Mouse (Mus musculus): Measurements from ENCODE around the gene Nt5dc3. TPM values are rescaled to one million over a fixed set of nuclear protein-coding genes. Genes with fewer than 3 reads are reported as not detected.

Nt5dc3 gene
- polyA plus RNA-seq, 1 experiment: 13.7 TPM

DNA sequence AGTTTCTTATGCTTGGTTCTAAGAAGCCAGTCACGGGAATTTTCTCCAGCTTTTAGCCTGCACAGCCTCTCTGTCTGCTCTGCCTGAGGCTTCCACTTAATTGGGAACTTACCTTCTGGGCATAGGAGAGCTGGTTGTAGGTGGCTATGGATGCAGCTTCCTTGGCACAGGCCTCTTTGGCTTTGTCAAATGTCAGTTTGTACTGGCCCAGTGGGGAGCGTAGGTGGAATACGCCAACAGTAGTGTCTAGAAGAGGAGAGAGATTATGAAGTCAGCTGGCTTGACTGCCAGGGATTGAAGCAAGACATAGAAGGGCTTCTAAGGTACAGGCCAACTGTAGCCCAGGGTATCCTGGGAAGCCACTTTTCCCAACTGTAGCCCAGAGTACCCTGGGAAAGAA is 74.6 kb downstream of the Nt5dc3 start:
- H3K27me3 ChIP-seq (ENCODE audit: control insufficient read depth, insufficient read depth, insufficient read length): no peaks in the 10 kb centered on the region
- no peak for TF ChIP-seq FOSL1 (IDR thresholded peaks at IDR 0.05; ENCODE audit: insufficient read depth, low read length, poor library complexity, severe bottlenecking)
- TF ChIP-seq CTCF (IDR thresholded peaks at IDR 0.05; ENCODE audit: control insufficient read depth, insufficient read depth, insufficient read length): no peak
- TF ChIP-seq MAX (IDR thresholded peaks at IDR 0.05): no peak
- TF ChIP-seq USF1 (IDR thresholded peaks at IDR 0.05; ENCODE audit: low read depth): no peak
- TF ChIP-seq MYOG (IDR thresholded peaks at IDR 0.05; ENCODE audit: control insufficient read depth, extremely low read depth, insufficient read length): no peak
- no peak for TF ChIP-seq CEBPB (IDR thresholded peaks at IDR 0.05; ENCODE audit: low read depth)
- TF ChIP-seq MYOD1 (IDR thresholded peaks at IDR 0.05; ENCODE audit: control insufficient read depth, insufficient read length, low read depth): no peak
- H3ac ChIP-seq (ENCODE audit: control insufficient read depth, insufficient read length, low read depth): no peak overlapping the region
- no peaks in the 10 kb centered on the region for H3K36me3 ChIP-seq (ENCODE audit: control insufficient read depth, insufficient read depth)
- no peaks in the 10 kb centered on the region for H3K79me2 ChIP-seq (ENCODE audit: control insufficient read depth, insufficient read depth)
- H3K4me3 ChIP-seq (ENCODE audit: insufficient read depth, poor library complexity, severe bottlenecking): no peak overlapping the region
- H3K79me3 ChIP-seq (ENCODE audit: low read depth): no peaks in the 10 kb centered on the region

GRCm38 (mm10) chr10:86860396-86860795 is 81.6 kb downstream of the Nt5dc3 start:
- no peak overlapping the region for H3ac ChIP-seq (ENCODE audit: control insufficient read depth, insufficient read length, low read depth)
- no peaks in the 10 kb centered on the region for H3K36me3 ChIP-seq (ENCODE audit: control insufficient read depth, insufficient read depth)
- no peaks in the 10 kb centered on the region for H3K27me3 ChIP-seq (ENCODE audit: control insufficient read depth, insufficient read depth, insufficient read length)
- H3K4me3 ChIP-seq (ENCODE audit: insufficient read depth, poor library complexity, severe bottlenecking): no peak overlapping the region
- TF ChIP-seq MAX (IDR thresholded peaks at IDR 0.05) (no peak), FOSL1 (IDR thresholded peaks at IDR 0.05; ENCODE audit: insufficient read depth, low read length, poor library complexity, severe bottlenecking) (no peak), MYOD1 (IDR thresholded peaks at IDR 0.05; ENCODE audit: control insufficient read depth, insufficient read length, low read depth) (no peak), CTCF (IDR thresholded peaks at IDR 0.05; ENCODE audit: control insufficient read depth, insufficient read depth, insufficient read length) (no peak), CEBPB (IDR thresholded peaks at IDR 0.05; ENCODE audit: low read depth) (no peak), MYOG (IDR thresholded peaks at IDR 0.05; ENCODE audit: control insufficient read depth, extremely low read depth, insufficient read length) (no peak), USF1 (IDR thresholded peaks at IDR 0.05; ENCODE audit: low read depth) (no peak)
- no peaks in the 10 kb centered on the region for H3K79me2 ChIP-seq (ENCODE audit: control insufficient read depth, insufficient read depth)
- no peaks in the 10 kb centered on the region for H3K79me3 ChIP-seq (ENCODE audit: low read depth)

DNA sequence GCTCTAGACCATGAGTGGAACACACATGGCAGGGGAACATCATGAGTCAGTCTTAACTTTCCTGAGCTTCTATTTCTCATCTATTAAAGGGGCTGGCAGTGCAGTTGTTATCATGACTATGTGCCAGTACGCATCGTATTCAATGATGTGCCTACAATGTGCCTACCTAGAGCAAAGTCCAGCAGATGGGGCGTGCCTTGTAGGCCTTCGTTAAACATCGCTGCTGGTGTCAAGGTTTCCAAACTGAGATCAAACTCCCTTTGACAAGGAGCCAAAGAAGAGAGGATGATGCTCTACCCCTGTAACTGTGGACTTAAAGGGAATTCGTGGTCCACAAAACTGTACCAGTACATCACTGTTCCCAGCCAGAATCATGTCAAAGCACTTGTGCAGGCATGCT is 83.7 kb downstream of the Nt5dc3 start:
- H3K79me2 ChIP-seq (ENCODE audit: control insufficient read depth, insufficient read depth): no peaks in the 10 kb centered on the region

DNA sequence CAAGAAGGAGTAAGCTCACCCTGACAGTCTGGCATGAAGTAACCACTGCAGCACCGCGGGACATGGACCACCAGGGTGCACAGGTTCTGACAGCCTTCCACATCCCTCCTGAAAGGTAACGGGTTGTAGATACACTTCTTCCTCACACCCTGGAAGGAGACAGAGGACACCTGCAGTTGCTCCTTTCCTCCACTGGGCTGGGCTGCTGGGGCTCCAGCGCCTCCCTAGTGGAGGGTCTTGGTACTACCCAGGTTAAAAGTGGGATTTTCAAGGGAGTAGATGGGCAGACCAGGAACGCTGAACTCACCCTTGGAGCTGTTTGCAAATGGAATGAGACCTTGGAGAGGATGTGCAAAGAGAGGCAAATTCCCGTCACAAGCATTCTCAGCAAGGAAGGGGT is 84.6 kb downstream of the Nt5dc3 start:
- TF ChIP-seq USF1 (IDR thresholded peaks at IDR 0.05; ENCODE audit: low read depth) (no peak), CEBPB (IDR thresholded peaks at IDR 0.05; ENCODE audit: low read depth) (no peak), MYOD1 (IDR thresholded peaks at IDR 0.05; ENCODE audit: control insufficient read depth, insufficient read length, low read depth) (no peak), MYOG (IDR thresholded peaks at IDR 0.05; ENCODE audit: control insufficient read depth, extremely low read depth, insufficient read length) (no peak), FOSL1 (IDR thresholded peaks at IDR 0.05; ENCODE audit: insufficient read depth, low read length, poor library complexity, severe bottlenecking) (no peak), CTCF (IDR thresholded peaks at IDR 0.05; ENCODE audit: control insufficient read depth, insufficient read depth, insufficient read length) (no peak), MAX (IDR thresholded peaks at IDR 0.05) (no peak)
- Histone ChIP-seq H3K79me2 (ENCODE audit: control insufficient read depth, insufficient read depth) (no peaks in the 10 kb centered on the region), H3ac (ENCODE audit: control insufficient read depth, insufficient read length, low read depth) (no peak overlapping the region), H3K79me3 (ENCODE audit: low read depth) (no peaks in the 10 kb centered on the region), H3K36me3 (ENCODE audit: control insufficient read depth, insufficient read depth) (no peaks in the 10 kb centered on the region), H3K27me3 (ENCODE audit: control insufficient read depth, insufficient read depth, insufficient read length) (no peaks in the 10 kb centered on the region), H3K4me3 (ENCODE audit: insufficient read depth, poor library complexity, severe bottlenecking) (no peak overlapping the region)

More for the DNA sequence above, 83.7 kb downstream of the Nt5dc3 start:
- H3K79me3 ChIP-seq (ENCODE audit: low read depth): no peaks in the 10 kb centered on the region
- TF ChIP-seq MYOD1 (IDR thresholded peaks at IDR 0.05; ENCODE audit: control insufficient read depth, insufficient read length, low read depth): no peak
- no peak for TF ChIP-seq MAX (IDR thresholded peaks at IDR 0.05)
- TF ChIP-seq FOSL1 (IDR thresholded peaks at IDR 0.05; ENCODE audit: insufficient read depth, low read length, poor library complexity, severe bottlenecking): no peak
- no peak for TF ChIP-seq CEBPB (IDR thresholded peaks at IDR 0.05; ENCODE audit: low read depth)
- no peak for TF ChIP-seq CTCF (IDR thresholded peaks at IDR 0.05; ENCODE audit: control insufficient read depth, insufficient read depth, insufficient read length)
- no peak for TF ChIP-seq MYOG (IDR thresholded peaks at IDR 0.05; ENCODE audit: control insufficient read depth, extremely low read depth, insufficient read length)
- TF ChIP-seq USF1 (IDR thresholded peaks at IDR 0.05; ENCODE audit: low read depth): no peak
- no peak overlapping the region for H3K4me3 ChIP-seq (ENCODE audit: insufficient read depth, poor library complexity, severe bottlenecking)
- H3K27me3 ChIP-seq (ENCODE audit: control insufficient read depth, insufficient read depth, insufficient read length): no peaks in the 10 kb centered on the region
- H3ac ChIP-seq (ENCODE audit: control insufficient read depth, insufficient read length, low read depth): no peak overlapping the region
- H3K36me3 ChIP-seq (ENCODE audit: control insufficient read depth, insufficient read depth): no peaks in the 10 kb centered on the region

GRCm38 (mm10) chr10:86872121-86872520 is 93.3 kb downstream of the Nt5dc3 start:
- H3ac ChIP-seq (ENCODE audit: control insufficient read depth, insufficient read length, low read depth): no peak overlapping the region
- no peaks in the 10 kb centered on the region for H3K79me2 ChIP-seq (ENCODE audit: control insufficient read depth, insufficient read depth)
- TF ChIP-seq FOSL1 (IDR thresholded peaks at IDR 0.05; ENCODE audit: insufficient read depth, low read length, poor library complexity, severe bottlenecking): no peak
- no peak for TF ChIP-seq CTCF (IDR thresholded peaks at IDR 0.05; ENCODE audit: control insufficient read depth, insufficient read depth, insufficient read length)
- TF ChIP-seq USF1 (IDR thresholded peaks at IDR 0.05; ENCODE audit: low read depth): no peak
- no peak for TF ChIP-seq MAX (IDR thresholded peaks at IDR 0.05)
- no peak for TF ChIP-seq MYOD1 (IDR thresholded peaks at IDR 0.05; ENCODE audit: control insufficient read depth, insufficient read length, low read depth)
- no peak for TF ChIP-seq MYOG (IDR thresholded peaks at IDR 0.05; ENCODE audit: control insufficient read depth, extremely low read depth, insufficient read length)
- no peak for TF ChIP-seq CEBPB (IDR thresholded peaks at IDR 0.05; ENCODE audit: low read depth)
- H3K27me3 ChIP-seq (ENCODE audit: control insufficient read depth, insufficient read depth, insufficient read length): no peaks in the 10 kb centered on the region
- H3K4me3 ChIP-seq (ENCODE audit: insufficient read depth, poor library complexity, severe bottlenecking): no peak overlapping the region
- no peaks in the 10 kb centered on the region for H3K79me3 ChIP-seq (ENCODE audit: low read depth)
- H3K36me3 ChIP-seq (ENCODE audit: control insufficient read depth, insufficient read depth): no peaks in the 10 kb centered on the region

- H3ac ChIP-seq (ENCODE audit: control insufficient read depth, insufficient read length, low read depth): no peak overlapping the region
- no peaks in the 10 kb centered on the region for H3K79me3 ChIP-seq (ENCODE audit: low read depth)
- TF ChIP-seq FOSL1 (IDR thresholded peaks at IDR 0.05; ENCODE audit: insufficient read depth, low read length, poor library complexity, severe bottlenecking) (no peak), CTCF (IDR thresholded peaks at IDR 0.05; ENCODE audit: control insufficient read depth, insufficient read depth, insufficient read length) (no peak), MYOD1 (IDR thresholded peaks at IDR 0.05; ENCODE audit: control insufficient read depth, insufficient read length, low read depth) (no peak), USF1 (IDR thresholded peaks at IDR 0.05; ENCODE audit: low read depth) (no peak), MAX (IDR thresholded peaks at IDR 0.05) (no peak), MYOG (IDR thresholded peaks at IDR 0.05; ENCODE audit: control insufficient read depth, extremely low read depth, insufficient read length) (no peak), CEBPB (IDR thresholded peaks at IDR 0.05; ENCODE audit: low read depth) (no peak)
- no peaks in the 10 kb centered on the region for H3K27me3 ChIP-seq (ENCODE audit: control insufficient read depth, insufficient read depth, insufficient read length)
- H3K36me3 ChIP-seq (ENCODE audit: control insufficient read depth, insufficient read depth): no peaks in the 10 kb centered on the region
- no peak overlapping the region for H3K4me3 ChIP-seq (ENCODE audit: insufficient read depth, poor library complexity, severe bottlenecking)
- no peaks in the 10 kb centered on the region for H3K79me2 ChIP-seq (ENCODE audit: control insufficient read depth, insufficient read depth)
Observed at GRCm38 (mm10) chr10:86872591-86872990, 93.8 kb downstream of the Nt5dc3 start.
